Mouse (Mus musculus) olfactory bulb, adult 2 months (tissue): ENCODE results near the gene Scfd1.

Experiments used
- CTCF ChIP-seq: fragments of 200-500 bp; IDR thresholded peaks from 2 replicates; pipeline ENCODE4 v1.5.1; 2012; ENCODE audit warnings: low read depth, mild to moderate bottlenecking, low read length, moderate library complexity; ENCODE audit not compliant: insufficient read depth
- POLR2A ChIP-seq: fragments of 200-500 bp; IDR thresholded peaks from 2 replicates; pipeline ENCODE4 v1.6.1; 2012; ENCODE audit warnings: mild to moderate bottlenecking, low read depth, low read length, moderate library complexity; ENCODE audit not compliant: insufficient read depth

GRCm38 (mm10) chr12:51402060-51402698, 24.9 kb downstream of the Scfd1 start:
- TF ChIP-seq CTCF (no peak), POLR2A (no peak)
